Mouse (Mus musculus) right cerebral cortex, postnatal 4 days (tissue): ENCODE measurements around the gene Fau.
"Not testable (repeated sequence)": the region's sequence is repeated elsewhere in the genome, so short reads cannot be mapped to it uniquely, and the experiment has no call there.

Source experiments
- DNase-seq: peaks from one replicate; pipeline ENCODE4 v3.0.0-alpha.2; 2022

Fau gene

GRCm38 (mm10) chr19:6057313-6058096 is at the start of gene Fau, which contains the start of gene Mrpl49:
Gene Fau, plus strand, starts transcription at chr19:6057844.
Gene Mrpl49, minus strand, starts transcription at chr19:6057785.
- DNase-seq, result peak; percentile 99

- no peak for DNase-seq
Measured at GRCm38 (mm10) chr19:6009137-6009536, 48.5 kb upstream of the Fau start.

GRCm38 (mm10) chr19:6013691-6014090 is 44.0 kb upstream of the Fau start:
- no peak for DNase-seq

- DNase-seq, result no peak
Measured at GRCm38 (mm10) chr19:6014991-6015510, 42.6 kb upstream of the Fau start.

DNA sequence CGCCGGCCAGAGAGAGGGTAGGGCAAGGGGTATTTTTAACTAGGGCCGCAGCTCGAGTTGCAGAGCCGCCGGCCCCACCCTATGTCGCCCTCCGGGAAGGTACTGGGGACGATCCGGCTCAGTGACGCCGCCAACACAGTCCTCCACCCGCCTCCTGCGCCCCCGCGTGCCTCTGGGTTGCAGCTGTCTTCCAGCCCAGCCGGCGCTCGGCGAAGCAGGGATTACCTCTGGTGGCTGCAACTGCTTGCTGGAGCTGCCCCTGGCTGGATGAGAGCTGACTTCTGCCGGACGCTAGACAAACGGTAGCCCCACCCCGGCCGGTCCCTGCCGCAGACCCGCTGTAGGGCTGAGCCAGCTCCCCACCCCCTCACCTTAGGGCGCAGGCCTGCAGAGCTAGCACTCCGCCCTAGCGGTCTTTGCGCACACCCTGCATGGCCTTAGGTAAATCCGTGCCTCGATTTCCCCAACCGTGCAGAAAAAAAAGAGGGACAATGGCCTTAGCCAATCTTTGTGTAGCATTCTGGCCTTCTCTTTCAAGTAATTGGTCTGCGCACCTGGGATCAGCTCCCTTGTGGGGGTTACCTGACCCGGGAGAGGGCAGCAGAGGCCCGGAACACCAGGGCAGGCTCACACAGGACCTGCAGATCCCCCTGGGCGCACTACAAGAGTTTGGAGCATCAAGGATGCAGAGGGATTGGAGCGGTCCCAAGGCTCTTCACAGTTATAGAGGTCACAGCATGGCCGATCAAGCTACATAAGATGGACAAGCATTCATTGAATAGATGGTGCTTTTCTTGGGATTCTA is 41.9 kb upstream of the Fau start, which contains the start of gene Capn1:
Gene Capn1 (minus strand): TSS at position 387 of the 805 bp plus-strand sequence.
- DNase-seq, result peak; percentile 65

- no peak for DNase-seq
Measured at GRCm38 (mm10) chr19:6016532-6016931, 41.1 kb upstream of the Fau start.

DNA sequence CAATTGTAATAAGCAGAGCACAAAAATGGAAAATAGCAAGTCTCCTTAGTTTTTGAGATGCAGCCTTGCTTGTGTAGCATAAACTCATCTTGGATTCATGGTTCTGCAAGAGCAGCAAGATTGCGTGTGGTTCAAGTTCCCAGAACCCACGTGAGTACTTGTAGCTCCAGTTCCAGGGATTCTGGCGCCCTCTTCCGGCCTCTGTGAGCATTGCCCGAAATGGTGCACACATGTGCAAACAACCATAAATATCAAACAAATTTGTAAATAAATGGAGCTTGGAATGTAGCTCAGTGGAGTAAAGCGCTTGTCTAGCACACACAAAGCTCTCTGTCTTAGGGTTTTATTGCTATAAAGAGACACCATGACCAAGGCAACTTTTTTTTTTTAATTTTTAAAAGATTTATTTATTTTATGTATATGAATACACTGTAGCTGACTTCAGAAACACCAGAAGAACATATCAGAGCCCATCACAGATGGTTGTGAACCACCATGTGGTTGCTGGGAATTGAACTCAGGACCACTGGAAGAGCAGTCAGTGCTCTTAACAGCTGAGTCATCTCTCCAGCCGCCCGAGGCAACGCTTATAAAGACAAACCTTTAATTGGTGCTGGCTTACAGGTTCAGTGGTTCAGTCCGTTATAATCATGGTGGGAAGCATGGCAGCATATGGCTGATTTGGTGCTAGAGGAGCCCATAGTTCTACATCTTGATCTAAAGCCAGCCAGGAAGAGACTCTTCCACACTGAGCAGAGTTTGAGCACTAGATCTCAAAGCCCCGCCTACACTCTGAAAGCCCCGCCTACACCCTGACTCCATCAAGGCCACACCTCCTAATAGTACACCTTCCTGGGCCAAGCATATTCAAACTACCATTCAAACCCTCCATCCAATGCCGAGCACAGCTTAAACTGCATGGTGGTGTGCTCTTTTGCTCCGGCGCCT is 39.2 kb upstream of the Fau start:
- DNase-seq, result peak; percentile 87

- no peak for DNase-seq
Measured at GRCm38 (mm10) chr19:6020276-6020675, 37.4 kb upstream of the Fau start.

DNA sequence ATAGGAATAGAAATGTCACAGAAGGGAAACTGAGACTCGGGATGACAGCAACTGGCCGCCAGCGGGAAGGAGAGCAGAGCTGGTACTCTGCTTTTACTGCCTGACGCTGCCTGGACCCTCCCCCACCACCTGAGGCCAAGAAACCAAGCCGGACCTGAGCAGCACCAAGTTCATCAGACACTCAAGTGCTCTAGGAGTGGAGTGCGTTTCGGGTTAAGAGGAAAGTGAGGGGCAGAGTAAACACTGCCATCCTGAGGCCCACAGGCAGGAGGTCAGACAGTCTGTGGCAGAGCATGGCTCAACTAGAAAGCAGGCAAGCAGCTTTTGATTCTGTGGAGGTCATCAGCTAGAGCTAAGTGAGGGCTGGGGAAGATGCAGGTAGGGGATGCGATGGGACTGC is 34.6 kb upstream of the Fau start:
- DNase-seq, result no peak

- no peak for DNase-seq
Measured at GRCm38 (mm10) chr19:6023930-6024329, 33.7 kb upstream of the Fau start.

DNA sequence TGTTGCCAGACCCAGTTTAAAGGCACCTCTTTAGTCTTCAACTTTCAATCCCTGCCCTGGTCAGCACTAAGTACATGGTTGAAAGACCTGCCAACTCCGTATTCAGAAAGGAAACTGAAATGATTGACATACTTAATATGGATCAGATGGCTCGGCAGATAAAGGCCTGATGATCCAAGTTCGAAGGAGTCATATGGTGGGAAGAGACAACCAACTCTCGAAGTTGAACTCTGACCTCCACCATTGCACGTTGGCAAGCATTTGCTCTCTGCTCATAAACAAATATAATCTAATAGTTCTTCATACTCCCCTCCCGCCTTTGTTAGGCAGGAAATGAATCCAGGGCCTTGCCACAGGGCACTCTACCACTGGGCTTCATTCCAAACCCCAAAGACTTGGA is 28.7 kb upstream of the Fau start:
- DNase-seq, result no peak

DNA sequence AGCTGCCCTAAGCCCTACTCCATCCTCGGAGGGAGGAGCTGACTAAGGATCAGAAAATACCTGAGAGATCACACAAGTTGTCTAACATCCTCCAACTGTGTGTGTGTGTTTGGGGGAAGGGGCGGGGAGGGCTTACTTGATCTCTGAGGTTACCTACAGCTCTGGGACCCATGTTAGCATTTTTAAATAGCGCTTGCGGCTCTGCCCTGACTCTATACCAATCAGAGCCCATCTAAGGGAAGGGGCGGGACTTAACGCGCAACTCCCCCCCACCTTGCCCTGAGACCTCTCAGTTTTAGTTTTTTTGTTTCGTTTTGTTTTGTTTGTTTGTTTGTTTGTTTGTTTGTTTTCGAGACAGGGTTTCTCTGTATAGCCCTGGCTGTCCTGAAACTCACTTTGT is 28.2 kb upstream of the Fau start:
- no peak for DNase-seq

GRCm38 (mm10) chr19:6030520-6031280 is 26.9 kb upstream of the Fau start:
- no peak for DNase-seq

- no peak for DNase-seq
Measured at GRCm38 (mm10) chr19:6035966-6036585, 21.6 kb upstream of the Fau start.

- DNase-seq, result no peak
Measured at GRCm38 (mm10) chr19:6037695-6038094, 19.9 kb upstream of the Fau start.

DNA sequence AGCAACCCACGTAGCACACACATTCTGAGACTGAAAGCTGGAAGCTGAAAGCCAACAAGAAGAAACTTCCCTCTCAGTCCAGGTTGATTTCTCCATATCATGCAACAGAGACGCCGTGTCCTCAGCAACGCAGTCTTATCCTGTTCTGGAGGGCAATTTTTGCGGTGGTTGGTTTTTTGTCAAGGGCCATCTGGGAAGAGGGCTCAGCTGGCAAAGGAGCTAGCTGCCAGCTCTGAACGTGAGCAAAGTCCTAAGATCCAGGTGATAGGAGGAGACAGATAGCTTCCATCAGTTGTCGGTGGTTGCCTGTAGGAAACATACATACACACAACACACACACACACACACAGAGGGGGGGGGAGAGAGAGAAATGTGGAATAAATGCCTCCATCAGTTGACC is 19.3 kb upstream of the Fau start:
- DNase-seq, result no peak

DNA sequence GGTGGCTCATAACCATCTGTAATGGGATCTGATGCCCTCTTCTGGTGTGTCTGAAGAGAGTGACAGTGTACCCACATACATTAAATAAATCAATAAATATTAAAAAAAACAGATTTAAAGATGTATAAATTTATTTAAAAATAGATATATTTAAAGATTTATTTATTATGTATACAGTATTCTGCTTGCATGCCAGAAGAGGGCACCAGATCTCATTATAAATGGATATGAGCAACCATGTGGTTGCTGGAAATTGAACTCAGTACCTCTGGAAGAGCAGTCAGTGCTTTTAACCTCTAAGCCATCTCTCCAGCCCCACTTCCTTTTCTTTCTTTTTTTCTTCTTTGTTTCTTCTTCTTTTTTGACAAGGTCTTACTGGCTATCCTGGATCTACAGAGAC is 17.6 kb upstream of the Fau start:
- no peak for DNase-seq

- no peak for DNase-seq
Measured at GRCm38 (mm10) chr19:6042293-6042692, 15.4 kb upstream of the Fau start.

GRCm38 (mm10) chr19:6044102-6044501 is 13.5 kb upstream of the Fau start:
- DNase-seq, result not testable (repeated sequence)

DNA sequence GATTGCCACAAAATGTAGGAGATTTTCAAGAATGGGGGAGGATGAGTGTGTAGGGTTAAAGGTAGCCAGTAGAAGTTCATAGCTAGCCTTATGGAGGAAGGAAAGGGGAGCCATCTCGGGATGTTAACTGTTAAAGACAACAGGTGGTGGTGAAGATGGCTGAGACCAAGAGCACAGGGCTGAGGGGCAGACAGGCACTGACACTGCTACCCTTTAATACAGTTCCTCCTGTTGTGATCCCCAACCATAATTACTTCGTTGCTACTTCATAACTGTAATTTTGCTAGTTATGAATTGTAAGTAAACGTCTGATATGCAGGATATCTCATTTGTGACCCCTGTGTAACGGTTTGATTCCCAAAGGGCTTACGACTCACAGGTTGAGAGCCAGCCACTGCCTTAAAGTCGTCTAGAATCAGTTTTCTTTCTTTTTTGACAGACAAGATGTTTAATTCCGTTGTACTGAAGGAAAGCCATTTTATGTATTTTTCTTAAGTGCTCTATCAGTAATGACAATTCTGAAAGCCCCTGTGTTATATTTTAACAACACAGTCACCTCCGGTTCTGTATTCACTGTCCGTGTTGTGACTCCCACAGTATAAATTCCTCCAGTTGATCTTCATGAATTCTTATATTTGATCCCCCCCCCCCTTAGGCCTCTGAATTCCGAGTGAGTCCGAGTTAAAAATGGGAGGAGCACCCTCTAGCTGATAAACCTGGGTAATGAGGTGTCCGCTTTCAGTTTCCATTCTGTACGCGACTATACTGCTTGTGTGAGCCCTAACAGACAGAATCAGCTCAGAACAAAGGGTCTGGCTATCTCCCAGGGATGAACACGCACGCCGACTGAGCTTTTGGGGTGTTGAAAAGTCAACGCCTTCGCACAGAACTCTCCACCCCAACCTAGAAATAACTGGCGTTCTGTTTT is 12.0 kb upstream of the Fau start:
- no peak for DNase-seq
